Comparison of ENCODE assay signal across 21 mouse cellular contexts in genomic region chr3:87359215-87359614, GRCm38 (mm10). TPM values are rescaled to one million over a fixed set of nuclear protein-coding genes. Genes with fewer than 3 reads are reported as not detected.
"Had no signal": no experiment of that assay in that cellular context is flagged by ENCODE, and none has a peak within 500 bp of the region (broad histone marks: within the 10 kb centered on the region; RNA-seq: fewer than 3 reads in every experiment).

No protein-coding gene starts in this region.

- H3K4me1 ChIP-seq: neural tube, embryonic 12.5 days; neural tube, embryonic 13.5 days; neural tube, embryonic 15.5 days; stomach, embryonic 15.5 days had no signal

- H3K9me3 ChIP-seq: neural tube, embryonic 12.5 days; neural tube, embryonic 13.5 days; neural tube, embryonic 15.5 days; stomach, embryonic 15.5 days had no signal

- H3K36me3 ChIP-seq: neural tube, embryonic 12.5 days; neural tube, embryonic 13.5 days; neural tube, embryonic 15.5 days; stomach, embryonic 15.5 days had no signal

- H3K9ac ChIP-seq: neural tube, embryonic 12.5 days; neural tube, embryonic 13.5 days; neural tube, embryonic 15.5 days; stomach, embryonic 15.5 days had no signal

- H3K4me2 ChIP-seq: neural tube, embryonic 12.5 days; neural tube, embryonic 13.5 days; neural tube, embryonic 15.5 days; stomach, embryonic 15.5 days had no signal

- H3K27me3 ChIP-seq: neural tube, embryonic 12.5 days; neural tube, embryonic 13.5 days; neural tube, embryonic 15.5 days; stomach, embryonic 15.5 days had no signal

- H3K4me3 ChIP-seq: neural tube, embryonic 12.5 days; neural tube, embryonic 13.5 days; neural tube, embryonic 15.5 days; stomach, embryonic 15.5 days had no signal

- H3K27ac ChIP-seq: neural tube, embryonic 12.5 days; neural tube, embryonic 13.5 days; neural tube, embryonic 15.5 days; stomach, embryonic 15.5 days; stomach, postnatal 0 days had no signal

- DNase-seq: retina, postnatal 1 day; right cerebral cortex, adult 18-20 months; right cerebral cortex, postnatal 14 days; right cerebral cortex, postnatal 25 days; right cerebral cortex, postnatal 4 days; spleen, adult 18-20 months; thymus, adult 18-20 months; thymus, adult 2 months; thymus, postnatal 14 days; thymus, postnatal 25 days; thymus, postnatal 36 days; thymus, postnatal 4 days had no signal

RNA-seq across cellular contexts. Expression of gene Cd5l, which starts 1.5 kb away (rescaled TPM):
- total RNA-seq: neutrophil, adult 5-6 weeks had no signal
- polyA plus RNA-seq: neural tube, embryonic 13.5 days; neural tube, embryonic 14.5 days; small intestine, adult 2 months had no signal

RNA-seq across cellular contexts. Expression of gene Fcrl1, which starts 17.0 kb away (rescaled TPM):
- polyA plus RNA-seq: neural tube, embryonic 13.5 days; neural tube, embryonic 14.5 days; testis, adult 2 months had no signal
